Mouse (Mus musculus) testis, postnatal 10 days (tissue): ENCODE measurements around the gene Csrnp3.

Experiments
- DNase-seq: peaks from one replicate; pipeline ENCODE4 v3.0.0; 2021; ENCODE audit warnings: low spot score

Csrnp3 gene

GRCm38 (mm10) chr2:65953726-65954340 lies 108.3 kb downstream of the Csrnp3 start:
- no peak for DNase-seq

GRCm38 (mm10) chr2:65955804-65956203 lies 110.2 kb downstream of the Csrnp3 start:
- no peak for DNase-seq

GRCm38 (mm10) chr2:65956727-65957126 lies 111.2 kb downstream of the Csrnp3 start:
- no peak for DNase-seq

- no peak for DNase-seq
Observed at GRCm38 (mm10) chr2:65963420-65963819, 117.9 kb downstream of the Csrnp3 start.

GRCm38 (mm10) chr2:65968810-65969209 lies 123.2 kb downstream of the Csrnp3 start:
- DNase-seq: no peak

- DNase-seq: no peak
Observed at GRCm38 (mm10) chr2:65973907-65974306, 128.3 kb downstream of the Csrnp3 start.

GRCm38 (mm10) chr2:65975383-65975782 lies 129.8 kb downstream of the Csrnp3 start:
- DNase-seq: no peak

GRCm38 (mm10) chr2:65979338-65980053 lies 133.9 kb downstream of the Csrnp3 start:
- DNase-seq: peak; percentile 50

GRCm38 (mm10) chr2:65981470-65981869 lies 135.9 kb downstream of the Csrnp3 start:
- no peak for DNase-seq

GRCm38 (mm10) chr2:65981965-65982364 lies 136.4 kb downstream of the Csrnp3 start:
- DNase-seq: no peak

- DNase-seq: no peak
Observed at GRCm38 (mm10) chr2:65985706-65986105, 140.1 kb downstream of the Csrnp3 start.

- no peak for DNase-seq
Observed at GRCm38 (mm10) chr2:65987069-65987468, 141.5 kb downstream of the Csrnp3 start.

- no peak for DNase-seq
Observed at GRCm38 (mm10) chr2:65987588-65987987, 142.0 kb downstream of the Csrnp3 start.

- DNase-seq: no peak
Observed at GRCm38 (mm10) chr2:65988788-65989187, 143.2 kb downstream of the Csrnp3 start.

GRCm38 (mm10) chr2:65990108-65990507 lies 144.5 kb downstream of the Csrnp3 start:
- no peak for DNase-seq

- DNase-seq: no peak
Observed at GRCm38 (mm10) chr2:65990754-65991153, 145.2 kb downstream of the Csrnp3 start.

GRCm38 (mm10) chr2:65993371-65993770 lies 147.8 kb downstream of the Csrnp3 start:
- DNase-seq: peak; percentile 39

GRCm38 (mm10) chr2:65994886-65995468 lies 149.4 kb downstream of the Csrnp3 start:
- no peak for DNase-seq

GRCm38 (mm10) chr2:65998747-65999146 lies 153.2 kb downstream of the Csrnp3 start:
- no peak for DNase-seq

GRCm38 (mm10) chr2:66008995-66009654 lies 163.6 kb downstream of the Csrnp3 start:
- no peak for DNase-seq

- no peak for DNase-seq
Observed at GRCm38 (mm10) chr2:66009677-66010076, 164.1 kb downstream of the Csrnp3 start.

GRCm38 (mm10) chr2:66018711-66019110 lies 173.1 kb downstream of the Csrnp3 start:
- no peak for DNase-seq

- no peak for DNase-seq
Observed at GRCm38 (mm10) chr2:66019235-66019634, 173.7 kb downstream of the Csrnp3 start.
